Mouse (Mus musculus) T-cell, adult 2 months (primary cell): ENCODE data around the gene Nudcd2.
"Not testable (repeated sequence)": the region's sequence is repeated elsewhere in the genome, so short reads cannot be mapped to it uniquely, and the experiment has no call there.

Experiments used
- DNase-seq: peaks from one replicate; pipeline ENCODE4 v3.0.0; 2022; ENCODE audit warnings: low spot score

The Nudcd2 gene

GRCm38 (mm10) chr11:40733339-40734174 is at the start of gene Nudcd2, which contains the start of gene Hmmr:
Nudcd2 (plus strand) TSS chr11:40733667.
Hmmr (minus strand) TSS chr11:40733422.
- peak; percentile 95 for DNase-seq

- DNase-seq: no peak
Observed at GRCm38 (mm10) chr11:40690444-40691127, 42.9 kb upstream of the Nudcd2 start.

- DNase-seq: no peak
Observed at GRCm38 (mm10) chr11:40692101-40692509, 41.4 kb upstream of the Nudcd2 start.

GRCm38 (mm10) chr11:40692511-40693365 is 40.7 kb upstream of the Nudcd2 start:
- DNase-seq: peak; percentile 94

GRCm38 (mm10) chr11:40693366-40693951 is 40.0 kb upstream of the Nudcd2 start:
- peak; percentile 14 for DNase-seq

- peak; percentile 72 for DNase-seq
Observed at GRCm38 (mm10) chr11:40694311-40695087, 39.0 kb upstream of the Nudcd2 start.

GRCm38 (mm10) chr11:40695103-40695502 is 38.4 kb upstream of the Nudcd2 start, which contains the start of gene Mat2b:
Mat2b (minus strand) TSS chr11:40695203.
- DNase-seq: no peak

- not testable (repeated sequence) for DNase-seq
Observed at GRCm38 (mm10) chr11:40709899-40710298, 23.6 kb upstream of the Nudcd2 start.

- no peak for DNase-seq
Observed at GRCm38 (mm10) chr11:40713858-40714257, 19.6 kb upstream of the Nudcd2 start.

- no peak for DNase-seq
Observed at GRCm38 (mm10) chr11:40715524-40715923, 17.9 kb upstream of the Nudcd2 start.

- peak; percentile 5 for DNase-seq
Observed at GRCm38 (mm10) chr11:40718324-40718723, 15.1 kb upstream of the Nudcd2 start.

GRCm38 (mm10) chr11:40732997-40733338 is 499 bp upstream of the Nudcd2 start:
- DNase-seq: no peak

- DNase-seq: no peak
Observed at GRCm38 (mm10) chr11:40734251-40734752, 835 bp downstream of the Nudcd2 start.

- DNase-seq: no peak
Observed at GRCm38 (mm10) chr11:40737369-40737768, 3.9 kb downstream of the Nudcd2 start.

- DNase-seq: no peak
Observed at GRCm38 (mm10) chr11:40741605-40742262, 8.3 kb downstream of the Nudcd2 start.

- no peak for DNase-seq
Observed at GRCm38 (mm10) chr11:40744348-40744747, 10.9 kb downstream of the Nudcd2 start.

- DNase-seq: no peak
Observed at GRCm38 (mm10) chr11:40746361-40746760, 12.9 kb downstream of the Nudcd2 start.

- no peak for DNase-seq
Observed at GRCm38 (mm10) chr11:40747716-40748115, 14.2 kb downstream of the Nudcd2 start.

- DNase-seq: no peak
Observed at GRCm38 (mm10) chr11:40753836-40754235, 20.4 kb downstream of the Nudcd2 start.

GRCm38 (mm10) chr11:40754664-40755107 is 21.2 kb downstream of the Nudcd2 start:
- peak; percentile 25 for DNase-seq
